30 mouse cellular contexts compared by ENCODE assay signal in genomic region chr1:136066621-136067020, GRCm38 (mm10). TPM values are rescaled to one million over a fixed set of nuclear protein-coding genes. Genes with fewer than 3 reads are reported as not detected.
A peak's percentile ranks its signal among the peaks of the same experiment; 100 is the strongest.
DNase-seq lines count a peak whose midpoint lies in the region; ATAC-seq and TF ChIP-seq lines count a peak whose summit lies in the region.
"Had no signal": no experiment of that assay in that cellular context is flagged by ENCODE, and none has a peak within 500 bp of the region (broad histone marks: within the 10 kb centered on the region; RNA-seq: fewer than 3 reads in every experiment).

No protein-coding gene starts in this region.

- H3K36me3 ChIP-seq in C2C12 (ENCODE audit: control insufficient read depth, insufficient read depth) (no peaks in the 10 kb centered on the region), myocyte (ENCODE audit: control insufficient read depth, insufficient read depth) (peaks cover 4% of the 10 kb centered on the region)
- H3K36me3 ChIP-seq in hindbrain, embryonic 13.5 days = no peaks in the 10 kb centered on the region
- H3K36me3 ChIP-seq: embryonic facial prominence, embryonic 12.5 days; forebrain, embryonic 12.5 days; forebrain, embryonic 15.5 days; heart, embryonic 12.5 days; heart, embryonic 15.5 days; hindbrain, embryonic 10.5 days had no signal

- H3K79me2 ChIP-seq in C2C12 (ENCODE audit: control insufficient read depth, insufficient read depth) (no peaks in the 10 kb centered on the region), myocyte (ENCODE audit: control insufficient read depth, insufficient read depth) (no peaks in the 10 kb centered on the region)

- H3K27me3 ChIP-seq in C2C12 (ENCODE audit: control insufficient read depth, insufficient read depth, insufficient read length) (no peaks in the 10 kb centered on the region), myocyte (ENCODE audit: control insufficient read depth, insufficient read depth, insufficient read length) (no peaks in the 10 kb centered on the region)
- H3K27me3 ChIP-seq in hindbrain, embryonic 13.5 days = no peaks in the 10 kb centered on the region
- H3K27me3 ChIP-seq: embryonic facial prominence, embryonic 12.5 days; forebrain, embryonic 12.5 days; forebrain, embryonic 15.5 days had no signal

- no peaks in the 10 kb centered on the region for H3K9me3 ChIP-seq in hindbrain, embryonic 13.5 days
- H3K9me3 ChIP-seq: embryonic facial prominence, embryonic 12.5 days; forebrain, embryonic 12.5 days; forebrain, embryonic 15.5 days; heart, embryonic 12.5 days; heart, embryonic 15.5 days; hindbrain, embryonic 10.5 days had no signal

- H3K9ac ChIP-seq in hindbrain, embryonic 13.5 days = no peak overlapping the region
- H3K9ac ChIP-seq: embryonic facial prominence, embryonic 12.5 days; forebrain, embryonic 12.5 days; forebrain, embryonic 15.5 days; heart, embryonic 12.5 days; heart, embryonic 15.5 days; hindbrain, embryonic 14.5 days had no signal

- H3K4me2 ChIP-seq in myocyte (ENCODE audit: low read depth) = peak overlapping the region; percentile 67
- H3K4me2 ChIP-seq in hindbrain, embryonic 13.5 days = no peak overlapping the region
- H3K4me2 ChIP-seq: embryonic facial prominence, embryonic 12.5 days; forebrain, embryonic 12.5 days; forebrain, embryonic 15.5 days; heart, embryonic 12.5 days; heart, embryonic 15.5 days; hindbrain, embryonic 14.5 days had no signal

- no peak overlapping the region for H3ac ChIP-seq in C2C12 (ENCODE audit: control insufficient read depth, insufficient read length, low read depth)
- no peak overlapping the region for H3ac ChIP-seq in myocyte (ENCODE audit: control insufficient read depth, insufficient read length)

- peak; percentile 88 for DNase-seq in gastrocnemius, adult 2 months
- peak; percentile 75 for DNase-seq in gastrocnemius, postnatal 14 days
- no peak for DNase-seq in heart, adult 9 months (ENCODE audit: low spot score in 2 of 2)
- no peak for DNase-seq in cerebellum, adult 9-11 months
- DNase-seq: adrenal gland, adult 8-10 months; adrenal gland, postnatal 25 days; cerebellum, adult 11-12 months; cerebellum, adult 8-10 months; cerebellum, postnatal 14 days; heart, adult 11 months; heart, postnatal 10 days; heart, postnatal 36 days; kidney, adult 2 months had no signal

- intact Hi-C loops in gastrocnemius, adult 2 months (cut with DNase I) = no loop called here
- intact Hi-C loops in gastrocnemius, postnatal 14 days (cut with DNase I; ENCODE audit: low total_unique reads) = no loop called here

- H3K4me3 ChIP-seq in C2C12 (ENCODE audit: insufficient read depth, poor library complexity, severe bottlenecking) (no peak overlapping the region), myocyte (no peak overlapping the region)
- H3K4me3 ChIP-seq in gastrocnemius, adult 2 months = no peak overlapping the region; the same call in 1 of the 2 replicates
- no peak overlapping the region for H3K4me3 ChIP-seq in hindbrain, embryonic 13.5 days
- H3K4me3 ChIP-seq: embryonic facial prominence, embryonic 12.5 days; erythroblast, embryonic 14.5 days; forebrain, embryonic 12.5 days; forebrain, embryonic 15.5 days; heart, embryonic 12.5 days; heart, embryonic 15.5 days; hindbrain, embryonic 10.5 days had no signal

- no peak for TF ChIP-seq CTCF in C2C12 (IDR thresholded peaks at IDR 0.05; ENCODE audit: control insufficient read depth, insufficient read depth, insufficient read length)
- TF ChIP-seq CTCF in gastrocnemius, adult 2 months (IDR thresholded peaks at IDR 0.05) = peak; percentile 35

- no peak for TF ChIP-seq POLR2A in myocyte (IDR thresholded peaks at IDR 0.05; ENCODE audit: insufficient read length, low read depth)

- H3K4me1 ChIP-seq in hindbrain, embryonic 13.5 days (replicated peaks) = 0 out of 2 replicates have a peak, but pooled peaks cover 3% of the 10 kb centered on the region
- H3K4me1 ChIP-seq: embryonic facial prominence, embryonic 12.5 days had no signal

- ATAC-seq in hindbrain, embryonic 13.5 days (ENCODE audit: low FRiP score) = no peak
- ATAC-seq: activated CD4-positive, CD25-positive, alpha-beta regulatory T cell, adult 4 months; forebrain, embryonic 15.5 days; hindbrain, postnatal 0 days; inflammation-experienced regulatory T-cells, adult 6 months; intestine, embryonic 16.5 days had no signal

- H3K79me3 ChIP-seq in C2C12 (ENCODE audit: low read depth) = no peaks in the 10 kb centered on the region

- WGBS in hindbrain, embryonic 13.5 days = 63% methylated on average over 1 of the region's 1 CpGs

- H3K27ac ChIP-seq in gastrocnemius, adult 2 months = peak overlapping the region; percentile 96
- no peak overlapping the region for H3K27ac ChIP-seq in hindbrain, embryonic 13.5 days
- H3K27ac ChIP-seq: embryonic facial prominence, embryonic 12.5 days; forebrain, embryonic 12.5 days; forebrain, embryonic 15.5 days; heart, embryonic 15.5 days; hindbrain, embryonic 10.5 days; hindbrain, embryonic 14.5 days; hindbrain, postnatal 0 days had no signal

TF ChIP-seq in C2C12, 6 proteins besides CTCF, POLR2A, EP300 and RAD21:
- no peak for TF ChIP-seq MYOG (IDR thresholded peaks at IDR 0.05; ENCODE audit: control insufficient read depth, extremely low read depth, insufficient read length)
- TF ChIP-seq MYOD1 (IDR thresholded peaks at IDR 0.05; ENCODE audit: control insufficient read depth, insufficient read length, low read depth) = peak; percentile 98
- TF ChIP-seq MAX (IDR thresholded peaks at IDR 0.05) = no peak
- TF ChIP-seq USF1 (IDR thresholded peaks at IDR 0.05; ENCODE audit: low read depth) = no peak
- no peak for TF ChIP-seq CEBPB (IDR thresholded peaks at IDR 0.05; ENCODE audit: low read depth)

TF ChIP-seq in myocyte, 11 proteins besides CTCF, POLR2A, EP300 and RAD21:
- TF ChIP-seq TCF3 (IDR thresholded peaks at IDR 0.05; ENCODE audit: insufficient read length, low read depth) = peak; percentile 85
- no peak for TF ChIP-seq MAX (IDR thresholded peaks at IDR 0.05; ENCODE audit: low read depth)
- TF ChIP-seq TCF12 (IDR thresholded peaks at IDR 0.05; ENCODE audit: insufficient read depth, poor library complexity, severe bottlenecking) = peak; percentile 89
- TF ChIP-seq USF1 (IDR thresholded peaks at IDR 0.05; ENCODE audit: low read depth) = no peak
- TF ChIP-seq REST (IDR thresholded peaks at IDR 0.05; ENCODE audit: insufficient read depth, insufficient read length) = no peak
- peak; percentile 64 to 92 (median 76) for TF ChIP-seq MYOG (IDR thresholded peaks at IDR 0.05; ENCODE audit: control insufficient read depth in 1 of 3, insufficient read depth in 1 of 3, insufficient read length in 2 of 3, low read depth in 2 of 3)
- TF ChIP-seq E2F4 (IDR thresholded peaks at IDR 0.05; ENCODE audit: insufficient read depth) = no peak
- TF ChIP-seq POLR2AphosphoS2 (IDR thresholded peaks at IDR 0.05; ENCODE audit: insufficient read length, low read depth) = no peak
- TF ChIP-seq CEBPB (IDR thresholded peaks at IDR 0.05; ENCODE audit: insufficient read depth, poor library complexity, severe bottlenecking) = no peak
- TF ChIP-seq MYOD1 (IDR thresholded peaks at IDR 0.05; ENCODE audit: control insufficient read depth in 1 of 3, insufficient read length in 2 of 3, low read depth in 2 of 3) = peak; percentile 99 to 100 (median 100)
- TF ChIP-seq SRF (IDR thresholded peaks at IDR 0.05; ENCODE audit: control insufficient read depth, insufficient read length, low read depth) = no peak

RNA-seq across cellular contexts. Expression of gene Cacna1s, which starts 14.1 kb away (rescaled TPM):
- polyA plus RNA-seq in C2C12 (2012; fragmentation: generic; extraction: Trizol) = 0.23 TPM
- 100 to 1,000 TPM; 779 to 840 TPM for total RNA-seq in gastrocnemius, adult 2 months (2021)
- 100 to 1,000 TPM; 557 to 583 TPM for total RNA-seq in gastrocnemius, postnatal 14 days (2021)
- 177 TPM for polyA plus RNA-seq in myocyte (2012; fragmentation: generic; extraction: Trizol)
- 0.10 and 0.29 TPM in 2 replicates for polyA plus RNA-seq in hindbrain, embryonic 13.5 days (2015; fragmentation: Nextera tagmentation; extraction: Ambion mirVana)
- polyA plus RNA-seq: erythroblast, embryonic 14.5 days; intestine, embryonic 16.5 days had no signal

RNA-seq across cellular contexts. Expression of gene Ascl5, which starts 16.0 kb away (rescaled TPM):
- polyA plus RNA-seq in C2C12 (2012; fragmentation: generic; extraction: Trizol) (not detected), myocyte (2012; fragmentation: generic; extraction: Trizol) (0.36 TPM)
- total RNA-seq in gastrocnemius, adult 2 months (2021) = not detected
- not detected for total RNA-seq in gastrocnemius, postnatal 14 days (2021)
- polyA plus RNA-seq in hindbrain, embryonic 13.5 days (2015; fragmentation: Nextera tagmentation; extraction: Ambion mirVana) = not detected in 2 replicates
- total RNA-seq: adrenal gland, adult 8-10 months; adrenal gland, postnatal 25 days; ES-E14; heart, adult 8-10 months; heart, postnatal 10 days; heart, postnatal 36 days; hindbrain, postnatal 0 days had no signal
- polyA plus RNA-seq: activated CD4-positive, CD25-positive, alpha-beta regulatory T cell, adult 4 months; forebrain, embryonic 12.5 days; forebrain, embryonic 15.5 days; heart, embryonic 12.5 days; heart, embryonic 15.5 days; hindbrain, embryonic 10.5 days; hindbrain, embryonic 14.5 days; inflammation-experienced regulatory T-cells, adult 6 months; intestine, embryonic 16.5 days; kidney, adult 2 months had no signal

RNA-seq across cellular contexts. Expression of gene Tmem9, which starts 58.7 kb away (rescaled TPM):
- polyA plus RNA-seq in C2C12 (2012; fragmentation: generic; extraction: Trizol) = 60.3 TPM
- 1 to 10 TPM; 5.2 to 9.9 TPM for total RNA-seq in gastrocnemius, adult 2 months (2021)
- total RNA-seq in gastrocnemius, postnatal 14 days (2021) = 10 to 100 TPM; 11.2 to 15.5 TPM
- 127 TPM for polyA plus RNA-seq in myocyte (2012; fragmentation: generic; extraction: Trizol)
- polyA plus RNA-seq in hindbrain, embryonic 13.5 days (2015; fragmentation: Nextera tagmentation; extraction: Ambion mirVana) = 149 and 153 TPM in 2 replicates

Comparison
In these comparisons a context has a peak if more than half of its experiments do, and no peak if none do; other contexts are left out.
1. DNase-seq: peak in gastrocnemius, adult 2 months (single experiment) and gastrocnemius, postnatal 14 days (single experiment); none in heart, adult 9 months (0 of 2) and cerebellum, adult 9-11 months (single experiment).
2. RNA of gene Cacna1s, which starts 14.1 kb away (polyA plus RNA-seq): 177 TPM in myocyte (single experiment); 0.10 to 0.29 TPM in hindbrain, embryonic 13.5 days and 0.23 TPM in C2C12 (single experiment); every median in the first group is over 100 times any median in the second.